Mouse (Mus musculus): ENCODE results near the gene Ppp4r1.

DNA sequence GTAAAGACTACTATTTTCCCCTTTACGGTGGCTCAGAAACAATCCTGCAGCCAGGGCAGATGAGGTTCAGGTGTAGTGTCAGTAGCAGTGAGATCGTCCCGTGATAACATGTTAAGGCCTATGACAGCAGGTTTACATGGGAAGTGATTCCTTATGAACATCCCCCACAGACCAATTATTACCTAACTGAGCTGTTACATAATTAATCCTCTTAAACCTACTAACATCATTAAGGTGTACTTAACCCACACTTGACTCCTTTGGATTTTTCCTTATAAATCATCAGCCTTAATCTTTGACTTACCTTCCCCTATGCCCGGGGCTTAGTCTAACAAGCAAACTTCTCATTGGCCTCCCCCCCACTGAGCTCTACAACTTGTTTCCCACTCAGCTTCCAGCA, 90.8 kb downstream of the Ppp4r1 start:
- TF ChIP-seq CTCF (IDR thresholded peaks at IDR 0.05; ENCODE audit: low read depth) (no peak), EP300 (IDR thresholded peaks at IDR 0.05; ENCODE audit: low read depth) (no peak)

Measured in heart, postnatal 0 days (tissue).